Mouse (Mus musculus) G1E (cell line): Measurements from ENCODE around the gene Gm16181. TPM values are rescaled to one million over a fixed set of nuclear protein-coding genes. Genes with fewer than 3 reads are reported as not detected.

Source experiments
- ATAC-seq: 2 replicates; pipeline ENCODE4 v1.8.0; 2016; ENCODE audit warnings: mild to moderate bottlenecking; ENCODE audit not compliant: insufficient number of reproducible peaks, poor library complexity, low FRiP score, severe bottlenecking; ENCODE audit errors: extremely low read depth
- DNase-seq: peaks from one replicate; pipeline ENCODE4 v3.0.0; 2012; ENCODE audit warnings: low spot score
- H3K27me3 ChIP-seq: 2 replicates; pipeline ENCODE4 v1.6.1; 2012; ENCODE audit warnings: mild to moderate bottlenecking, low read length, inconsistent platforms; ENCODE audit not compliant: insufficient read depth
- H3K36me3 ChIP-seq: replicated peaks from 2 replicates; pipeline ENCODE3; 2012; ENCODE audit warnings: mild to moderate bottlenecking, inconsistent platforms
- H3K4me1 ChIP-seq: 2 replicates; pipeline ENCODE4 v1.6.1; 2012; ENCODE audit warnings: low read depth, low read length, inconsistent platforms, mixed read lengths; ENCODE audit not compliant: insufficient read depth
- H3K4me3 ChIP-seq: 2 replicates; pipeline ENCODE4 v1.5.1; 2012; ENCODE audit warnings: low read depth, mild to moderate bottlenecking, inconsistent platforms, low read length, moderate library complexity, mixed read lengths
- H3K9me3 ChIP-seq: replicated peaks from 2 replicates; pipeline ENCODE4 v1.6.1; 2012; ENCODE audit warnings: inconsistent platforms
- CTCF ChIP-seq: IDR thresholded peaks from 2 replicates; pipeline ENCODE4 v1.5.1; 2012; ENCODE audit warnings: low read depth, low read length, inconsistent platforms, mixed read lengths
- GATA1 ChIP-seq: IDR thresholded peaks from 2 replicates; pipeline ENCODE4 v1.6.1; 2012; ENCODE audit warnings: borderline replicate concordance, low read length, inconsistent platforms, mixed read lengths
- GATA2 ChIP-seq: IDR thresholded peaks from 2 replicates; pipeline ENCODE4 v1.6.1; 2012; ENCODE audit warnings: low read depth, low read length, inconsistent platforms, borderline replicate concordance
- POLR2AphosphoS5 ChIP-seq: IDR thresholded peaks from 2 replicates; pipeline ENCODE4 v1.6.1; 2012; ENCODE audit warnings: low read depth, low read length, inconsistent platforms; ENCODE audit not compliant: insufficient replicate concordance
- TAL1 ChIP-seq: conservative IDR thresholded peaks from 2 replicates; pipeline ENCODE4 v1.6.1; 2012; ENCODE audit warnings: low read depth, low read length, inconsistent platforms, mixed read lengths
- polyA plus RNA-seq: library from polyadenylated mRNA; stranded (reverse); fragments of >175 nt; gene quantifications from 2 replicates; pipeline ENCODE4 v1.2.3, GENCODE M21; 2012
- total RNA-seq, 2 experiments: library from RNA; stranded (forward) in 1 of 2; stranded (reverse) in 1 of 2; fragments of 200-1000 nt in 1 of 2; fragments of >200 nt in 1 of 2; fragmentation: Nextera tagmentation in 1 of 2; gene quantifications; 2 replicates each; pipeline ENCODE4 v1.2.3; 2014 to 2017

The Gm16181 gene
- total and polyA plus RNA-seq, 3 experiments, result 0.38 TPM; not detected in 2

DNA sequence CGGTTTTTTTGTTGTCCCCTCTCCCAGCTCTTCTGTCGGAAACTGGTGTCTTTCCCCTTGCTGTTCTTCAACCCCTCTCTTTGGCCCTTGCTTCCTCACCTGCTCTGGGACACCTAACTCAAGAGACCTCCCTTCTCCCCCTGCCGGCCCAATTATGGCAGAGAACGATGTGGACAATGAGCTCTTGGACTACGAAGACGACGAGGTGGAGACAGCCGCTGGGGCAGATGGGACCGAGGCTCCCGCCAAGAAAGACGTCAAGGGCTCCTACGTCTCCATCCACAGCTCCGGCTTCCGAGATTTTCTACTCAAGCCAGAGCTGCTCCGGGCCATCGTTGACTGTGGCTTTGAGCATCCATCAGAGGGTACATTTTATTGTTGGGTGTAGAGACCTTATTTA lies 22.5 kb downstream of the Gm16181 start:
- ATAC-seq (no peak), DNase-seq (peak; percentile 51)
- TF ChIP-seq TAL1 (no peak), GATA1 (no peak)
- Histone ChIP-seq H3K4me3 (peak overlapping the region; percentile 87), H3K9me3 (no peaks in the 10 kb centered on the region), H3K27me3 (no peaks in the 10 kb centered on the region), H3K4me1 (peaks cover 75% of the 10 kb centered on the region), H3K36me3 (peaks cover 73% of the 10 kb centered on the region)

DNA sequence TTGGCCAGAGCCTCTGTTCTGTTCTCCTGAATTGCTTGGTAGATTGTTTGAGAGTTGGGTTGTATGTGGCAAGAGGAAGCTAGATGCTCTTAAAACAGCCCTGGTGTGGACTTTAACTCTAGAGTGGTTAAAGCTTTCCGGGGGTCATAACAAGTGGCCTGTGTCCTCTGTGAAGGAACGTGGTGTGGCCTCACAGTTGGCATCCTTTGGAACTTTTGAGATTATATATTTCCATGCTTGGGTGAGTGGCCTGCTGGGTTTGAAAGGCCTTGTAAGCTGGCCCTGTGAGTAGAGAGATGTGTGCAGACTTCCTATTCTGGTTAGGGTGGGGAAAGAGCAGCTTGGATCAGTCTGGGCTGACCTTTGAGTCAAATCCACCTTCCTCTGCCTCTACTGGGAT lies 24.4 kb downstream of the Gm16181 start:
- no peak for TF ChIP-seq GATA1
- no peak for TF ChIP-seq POLR2AphosphoS5
- no peak for TF ChIP-seq GATA2
- TF ChIP-seq TAL1, result no peak
- H3K4me1 ChIP-seq, result peaks cover 86% of the 10 kb centered on the region
- DNase-seq (no peak), ATAC-seq (no peak)
- peak overlapping the region; percentile 87; the same call in 1 of the 2 replicates for H3K4me3 ChIP-seq
- H3K36me3 ChIP-seq, result peaks cover 82% of the 10 kb centered on the region
- H3K9me3 ChIP-seq, result no peaks in the 10 kb centered on the region
- no peaks in the 10 kb centered on the region for H3K27me3 ChIP-seq

DNA sequence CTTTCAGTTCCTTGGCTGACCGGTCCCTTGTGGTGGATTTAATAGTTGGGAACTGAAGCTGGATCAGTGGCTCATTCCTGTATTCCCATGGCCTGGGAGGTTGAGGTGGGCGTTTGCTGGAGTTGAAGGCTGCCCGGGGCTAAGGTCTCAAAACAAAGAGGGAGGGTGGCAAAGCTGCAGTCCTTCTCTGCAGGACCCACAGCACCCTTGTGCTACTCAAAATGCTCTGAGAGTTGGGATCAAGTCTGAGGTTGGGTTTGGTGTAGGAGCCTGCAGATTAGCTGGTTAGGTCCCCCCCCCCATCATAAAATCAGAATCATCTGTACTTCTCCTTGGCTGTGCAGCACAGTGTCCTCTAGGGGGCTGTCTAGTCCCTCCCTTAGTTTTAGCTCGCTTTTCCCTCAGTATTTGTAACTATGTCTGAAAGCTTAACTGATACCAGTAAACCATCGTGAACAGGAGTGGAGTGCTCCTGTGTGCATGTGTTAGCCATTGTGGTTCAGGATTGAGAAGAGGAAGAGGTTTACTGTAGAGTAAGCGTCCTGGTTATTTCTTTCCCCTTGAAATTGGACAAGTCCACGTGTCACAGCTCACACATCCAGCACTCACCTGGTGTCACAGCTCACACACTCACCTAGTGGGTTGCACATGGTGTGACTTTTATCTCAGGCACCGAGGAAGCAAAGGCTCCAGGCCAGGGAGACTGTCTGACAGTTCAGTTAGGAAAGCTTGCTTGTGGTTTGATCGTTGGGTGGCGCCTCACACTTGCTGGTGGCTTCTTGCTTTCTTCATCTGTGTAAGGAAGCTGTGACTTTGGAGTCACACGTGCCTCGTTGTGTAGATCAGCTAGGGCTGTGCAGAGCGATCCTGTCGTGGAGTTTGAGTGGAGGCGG lies 25.3 kb downstream of the Gm16181 start:
- no peaks in the 10 kb centered on the region for H3K9me3 ChIP-seq
- TF ChIP-seq POLR2AphosphoS5 (no peak), CTCF (peak; percentile 43)
- no peak for ATAC-seq
- H3K36me3 ChIP-seq, result peaks cover 86% of the 10 kb centered on the region
- peaks cover 86% of the 10 kb centered on the region for H3K4me1 ChIP-seq
- no peak for DNase-seq
- H3K4me3 ChIP-seq, result peak overlapping the region; percentile 87; the same call in 1 of the 2 replicates
- H3K27me3 ChIP-seq, result no peaks in the 10 kb centered on the region

DNA sequence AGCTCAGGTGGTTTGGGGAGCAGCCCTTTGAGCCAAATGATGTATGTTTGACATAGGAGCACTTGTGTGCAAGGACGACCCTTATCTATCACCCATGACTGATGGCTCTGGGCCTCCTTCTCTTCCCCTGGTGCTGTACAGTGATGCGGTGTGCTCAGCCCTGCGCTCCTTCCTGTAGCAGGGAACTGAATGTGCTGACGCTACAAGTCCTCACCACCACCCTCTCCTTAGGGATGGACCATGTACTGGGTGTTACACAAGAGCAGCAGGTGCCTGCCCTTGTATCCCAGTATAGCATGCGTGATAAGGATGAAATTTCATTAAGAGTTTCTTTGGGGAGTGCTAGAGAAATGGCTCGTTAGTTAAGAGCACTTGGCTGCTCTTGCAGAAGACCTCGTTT lies 26.5 kb downstream of the Gm16181 start:
- peaks cover 97% of the 10 kb centered on the region for H3K36me3 ChIP-seq
- H3K9me3 ChIP-seq, result no peaks in the 10 kb centered on the region

DNA sequence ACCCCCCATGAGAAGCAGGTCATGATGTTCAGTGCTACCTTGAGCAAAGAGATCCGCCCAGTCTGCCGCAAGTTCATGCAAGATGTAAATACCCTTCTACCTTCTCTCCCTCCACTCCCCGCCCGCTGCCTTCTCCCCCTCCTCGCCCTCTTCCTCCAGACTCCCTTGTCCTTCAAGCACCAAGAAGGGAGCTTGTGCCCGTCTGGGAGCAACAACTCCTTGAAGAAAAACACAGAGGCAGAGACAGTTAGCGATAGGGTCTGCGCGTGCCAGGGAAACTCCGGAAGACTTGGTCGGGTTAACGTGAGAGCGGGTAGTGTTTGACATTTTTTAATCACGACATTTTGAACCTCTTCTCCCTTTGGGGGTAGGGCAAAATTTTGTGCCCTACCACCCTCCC lies 28.4 kb downstream of the Gm16181 start:
- Histone ChIP-seq H3K9me3 (no peaks in the 10 kb centered on the region), H3K36me3 (peaks cover 99% of the 10 kb centered on the region), H3K4me1 (peaks cover 95% of the 10 kb centered on the region), H3K4me3 (peak overlapping the region; percentile 28; the same call in 1 of the 2 replicates), H3K27me3 (no peaks in the 10 kb centered on the region)
- DNase-seq (no peak), ATAC-seq (no peak)
- no peak for TF ChIP-seq CTCF
- no peak for TF ChIP-seq POLR2AphosphoS5
- no peak for TF ChIP-seq GATA2
- no peak for TF ChIP-seq TAL1
- no peak for TF ChIP-seq GATA1

More for the DNA sequence above, 26.5 kb downstream of the Gm16181 start:
- Histone ChIP-seq H3K4me1 (peaks cover 92% of the 10 kb centered on the region), H3K4me3 (peak overlapping the region; percentile 2; the same call in 1 of the 2 replicates), H3K27me3 (no peaks in the 10 kb centered on the region)
- no peak for ATAC-seq
- no peak for DNase-seq
- no peak for TF ChIP-seq CTCF
- no peak for TF ChIP-seq POLR2AphosphoS5
- TF ChIP-seq GATA2, result no peak
- TF ChIP-seq TAL1, result no peak

DNA sequence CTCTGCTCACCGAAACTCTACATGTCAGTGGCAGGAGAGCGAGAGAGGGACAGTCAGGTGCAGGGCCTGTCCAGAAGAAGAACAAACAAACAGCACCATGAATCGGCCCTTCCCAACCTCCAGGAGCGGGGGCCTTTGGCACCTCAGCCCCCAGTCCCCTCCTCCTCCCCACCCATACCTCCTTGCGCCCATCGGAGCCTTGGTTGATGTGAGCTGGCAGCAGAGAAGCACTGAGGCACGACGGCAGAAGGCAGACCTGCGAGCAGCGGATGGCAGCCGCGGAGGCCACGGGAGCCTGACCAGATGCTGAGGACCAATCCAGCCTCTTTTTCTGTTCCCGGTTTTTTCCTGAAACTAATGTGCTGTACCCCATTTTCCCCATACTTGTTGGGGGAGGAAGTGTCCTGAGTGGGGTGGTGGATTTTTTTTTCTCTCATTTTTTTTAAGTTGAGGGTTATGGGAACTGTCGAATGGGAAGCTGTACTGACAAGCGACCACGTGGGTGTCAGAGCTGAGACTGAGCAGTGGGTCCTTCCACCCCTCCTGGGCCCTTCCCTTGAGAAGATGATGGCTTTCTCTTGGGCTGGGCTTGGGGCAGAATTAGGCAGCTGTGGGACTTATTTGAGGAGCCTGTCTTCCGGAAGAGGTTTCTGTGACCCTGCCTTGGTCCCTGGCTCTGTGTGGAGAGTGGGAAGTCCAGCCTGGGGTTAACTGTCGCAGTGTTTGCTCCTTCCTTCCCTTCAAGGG lies 29.0 kb downstream of the Gm16181 start:
- peaks cover 99% of the 10 kb centered on the region for H3K36me3 ChIP-seq
- DNase-seq (no peak), ATAC-seq (no peak)
- H3K27me3 ChIP-seq, result no peaks in the 10 kb centered on the region
- peak overlapping the region; percentile 28; the same call in 1 of the 2 replicates for H3K4me3 ChIP-seq
- TF ChIP-seq GATA1, result no peak
- TF ChIP-seq TAL1, result no peak
- TF ChIP-seq CTCF, result no peak
- TF ChIP-seq GATA2, result no peak
- no peak for TF ChIP-seq POLR2AphosphoS5
- H3K9me3 ChIP-seq, result no peaks in the 10 kb centered on the region
- peaks cover 94% of the 10 kb centered on the region for H3K4me1 ChIP-seq
